Mouse (Mus musculus) adrenal gland, adult 8-10 months (tissue): ENCODE results near the gene Nlrp9b. TPM values are rescaled to one million over a fixed set of nuclear protein-coding genes. Genes with fewer than 3 reads are reported as not detected.

Source experiments
- total RNA-seq, 4 experiments: library from RNA; stranded (reverse); gene quantifications; 2 replicates each; pipeline ENCODE4 v1.2.4; 2022

Gene Nlrp9b
- total RNA-seq, 4 experiments from 2014 or later = not detected

Other genes with a start within 250 kb of the Nlrp9b start
- 100 to 1,000 TPM in 1 of 4 experiments, 10 to 100 TPM in 3; 72.1 to 116 (median 88.9) TPM for gene Nectin2, start 241.0 kb upstream of the Nlrp9b start, total RNA-seq
- 10 to 100 TPM; 50.3 to 63.5 (median 55.3) TPM for gene Bcam, start 220.4 kb upstream of the Nlrp9b start, total RNA-seq
- gene Cblc, start 194.7 kb upstream of the Nlrp9b start, total RNA-seq = under 1 TPM in 1 of 4 experiments, not detected in 3; 0.43 TPM
- 10 to 100 TPM; 16.5 to 23.4 (median 21.9) TPM for gene Bcl3, start 168.7 kb upstream of the Nlrp9b start, total RNA-seq
- under 1 TPM in 2 of 4 experiments, not detected in 2; 0.28 to 0.35 TPM for gene Gm19345, start 139.5 kb upstream of the Nlrp9b start, total RNA-seq
- gene Ceacam16, start 130.2 kb upstream of the Nlrp9b start, total RNA-seq = under 1 TPM in 1 of 4 experiments, not detected in 3; 0.31 TPM
- gene Ceacam19, start 103.5 kb upstream of the Nlrp9b start, total RNA-seq = not detected
- 10 to 100 TPM; 20.6 to 34.2 (median 24.5) TPM for gene Pvr, start 70.3 kb upstream of the Nlrp9b start, total RNA-seq
- gene Igsf23, start 40.7 kb upstream of the Nlrp9b start, total RNA-seq = not detected
- not detected for gene Ceacam20, start 26.1 kb upstream of the Nlrp9b start, total RNA-seq
- gene Vmn1r91, start 108.2 kb downstream of the Nlrp9b start, total RNA-seq = not detected
- not detected for gene Gm16442, start 131.1 kb downstream of the Nlrp9b start, total RNA-seq
- gene Vmn1r93, start 147.6 kb downstream of the Nlrp9b start, total RNA-seq = not detected
- not detected for gene Vmn1r94, start 176.9 kb downstream of the Nlrp9b start, total RNA-seq
- gene Vmn1r95, start 202.2 kb downstream of the Nlrp9b start, total RNA-seq = not detected
- gene Gm6164, start 214.1 kb downstream of the Nlrp9b start, total RNA-seq = not detected
- gene Gm4498, start 242.4 kb downstream of the Nlrp9b start, total RNA-seq = not detected